Mouse (Mus musculus) spleen, adult 2 months (tissue): ENCODE data around the gene Kcnmb3. TPM values are rescaled to one million over a fixed set of nuclear protein-coding genes. Genes with fewer than 3 reads are reported as not detected.

Source experiments
- DNase-seq, 2 experiments: peaks; one replicate each; pipeline versions ENCODE4 v3.0.0 to v3.0.0-alpha.2; 2012 to 2021; ENCODE audit warnings: low spot score in 2 of 2, low read depth in 1 of 2
- H3K27ac ChIP-seq: fragments of 200-500 bp; 2 replicates; pipeline ENCODE4 v1.5.1; 2012; ENCODE audit warnings: low read length, inconsistent platforms; ENCODE audit not compliant: insufficient read depth
- H3K27me3 ChIP-seq: fragments of 200-500 bp; 2 replicates; pipeline ENCODE4 v1.6.1; 2012; ENCODE audit warnings: mild to moderate bottlenecking, moderate library complexity, low read length, inconsistent platforms; ENCODE audit not compliant: control insufficient read depth, insufficient read depth
- H3K36me3 ChIP-seq: fragments of 200-500 bp; 2 replicates; pipeline ENCODE4 v1.6.1; 2012; ENCODE audit warnings: mild to moderate bottlenecking, low read length, inconsistent platforms; ENCODE audit not compliant: control insufficient read depth, insufficient read depth
- H3K4me1 ChIP-seq: fragments of 200-500 bp; 2 replicates; pipeline ENCODE4 v1.6.1; 2011; ENCODE audit warnings: inconsistent platforms; ENCODE audit not compliant: control insufficient read depth, insufficient read depth, insufficient read length
- H3K4me3 ChIP-seq: fragments of 200-500 bp; 2 replicates; pipeline ENCODE4 v1.5.1; 2011; ENCODE audit warnings: mild to moderate bottlenecking, inconsistent platforms; ENCODE audit not compliant: insufficient read depth, insufficient read length; ENCODE audit errors: extremely low read depth
- CTCF ChIP-seq: fragments of 200-500 bp; IDR thresholded peaks from 2 replicates; pipeline ENCODE4 v1.5.1; 2011; ENCODE audit warnings: mild to moderate bottlenecking, inconsistent platforms; ENCODE audit not compliant: insufficient read depth, insufficient read length, insufficient replicate concordance; ENCODE audit errors: extremely low read depth
- POLR2A ChIP-seq: fragments of 200-500 bp; IDR thresholded peaks from 2 replicates; pipeline ENCODE4 v1.6.1; 2011; ENCODE audit warnings: low read depth, low read length, inconsistent platforms
- WGBS: fragments of 180-500 bp; shearing (Covaris S2); methylation state at CpG from one replicate; pipeline ENCODE4 v1.1.7; 2018; 5-methylcytosine and 5-hydroxymethylcytosine counted together
- polyA plus RNA-seq: library from polyadenylated mRNA; depleted of rRNA; stranded (reverse); fragments of >200 nt; gene quantifications from 2 replicates; pipeline ENCODE4 v1.2.3, GENCODE M21; 2012

Gene Kcnmb3
- polyA plus RNA-seq, 1 experiment, result 0.25 TPM

DNA sequence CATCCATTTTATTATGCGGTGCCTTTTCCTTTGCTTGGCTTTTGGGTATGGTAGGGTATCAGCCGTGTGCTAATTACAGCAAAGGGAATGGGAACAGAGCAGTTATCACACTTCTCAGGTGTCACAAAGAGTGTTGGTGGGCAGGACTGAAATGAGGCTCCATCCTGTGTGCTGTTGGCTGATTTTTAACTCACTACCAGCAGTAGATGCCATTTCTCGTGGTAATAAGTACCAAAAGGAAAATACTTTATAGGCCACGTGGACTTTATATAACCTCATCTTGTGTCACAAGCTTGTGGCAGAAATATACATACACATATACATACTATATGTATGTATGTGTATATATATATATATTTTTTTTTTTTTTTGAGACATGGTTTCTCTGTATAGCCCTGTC lies 24.7 kb downstream of the Kcnmb3 start:
- no peaks in the 10 kb centered on the region for H3K4me1 ChIP-seq
- WGBS, result 96% methylated on average over 4 of the region's 4 CpGs
- peaks cover 13% of the 10 kb centered on the region for H3K36me3 ChIP-seq
- H3K27ac ChIP-seq, result no peak overlapping the region
- DNase-seq, result no peak
- TF ChIP-seq POLR2A (no peak), CTCF (no peak)
- H3K27me3 ChIP-seq, result no peaks in the 10 kb centered on the region
- no peak overlapping the region for H3K4me3 ChIP-seq

DNA sequence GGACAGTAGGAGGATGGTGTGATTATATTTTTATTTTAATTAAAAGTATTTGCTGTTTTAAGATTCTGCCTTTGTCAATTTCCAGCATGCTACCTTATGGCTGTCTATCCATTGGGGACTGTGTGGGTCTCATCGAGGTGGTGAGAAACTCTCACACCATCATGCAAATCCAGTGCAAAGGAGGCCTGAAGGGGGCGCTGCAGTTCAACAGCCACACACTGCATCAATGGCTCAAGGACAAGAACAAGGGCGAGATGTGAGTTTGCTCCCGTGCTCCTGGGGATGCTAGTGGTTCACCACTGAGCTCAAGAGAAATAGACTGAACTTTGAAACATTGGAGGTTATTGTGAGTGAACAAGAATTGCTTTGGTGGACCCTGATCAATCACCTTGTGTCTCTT lies 32.3 kb downstream of the Kcnmb3 start:
- TF ChIP-seq POLR2A (no peak), CTCF (peak; percentile 84)
- Histone ChIP-seq H3K36me3 (peaks cover 37% of the 10 kb centered on the region), H3K27ac (no peak overlapping the region), H3K4me3 (no peak overlapping the region), H3K27me3 (no peaks in the 10 kb centered on the region), H3K4me1 (no peaks in the 10 kb centered on the region)
- DNase-seq, result peak; percentile 36 to 67
- WGBS, result 80% methylated on average over 4 of the region's 4 CpGs

DNA sequence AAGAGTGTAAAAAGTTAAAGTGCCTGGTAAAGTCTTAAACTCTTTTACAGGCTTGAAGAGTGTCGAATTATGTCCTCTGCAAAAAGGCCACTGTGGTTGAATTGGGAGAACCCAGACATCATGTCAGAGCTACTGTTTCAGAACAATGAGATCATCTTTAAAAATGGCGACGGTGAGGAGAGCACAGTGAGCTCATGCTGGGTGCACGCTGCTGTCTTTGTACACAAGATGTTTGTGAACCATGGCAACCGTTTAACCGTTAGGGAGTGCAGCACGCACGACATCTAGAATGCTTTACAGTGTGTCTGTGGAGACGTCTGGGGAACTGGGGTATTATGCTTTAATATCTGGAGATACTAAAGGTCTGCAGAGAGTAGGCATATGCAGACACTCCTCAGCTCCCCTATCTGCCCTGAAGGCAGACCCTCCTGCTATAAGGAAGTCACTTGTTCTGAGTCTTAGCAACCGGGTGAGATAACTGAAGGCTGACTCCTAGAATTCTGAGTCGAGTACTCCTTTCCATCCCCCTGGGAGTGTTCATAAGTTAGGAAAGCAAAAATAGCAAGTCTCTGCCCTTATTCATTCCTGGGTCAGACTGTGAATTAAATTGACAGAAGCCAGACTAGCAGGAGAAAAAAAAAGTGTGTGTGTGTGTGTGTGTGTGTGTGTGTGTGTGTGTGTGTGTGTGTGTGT lies 37.6 kb downstream of the Kcnmb3 start:
- Histone ChIP-seq H3K27me3 (no peaks in the 10 kb centered on the region), H3K36me3 (peaks cover 34% of the 10 kb centered on the region), H3K27ac (no peak overlapping the region), H3K4me3 (no peak overlapping the region), H3K4me1 (no peaks in the 10 kb centered on the region)
- no peak for DNase-seq
- 93% methylated on average over 11 of the region's 11 CpGs for WGBS
- TF ChIP-seq CTCF, result no peak
- TF ChIP-seq POLR2A, result no peak

DNA sequence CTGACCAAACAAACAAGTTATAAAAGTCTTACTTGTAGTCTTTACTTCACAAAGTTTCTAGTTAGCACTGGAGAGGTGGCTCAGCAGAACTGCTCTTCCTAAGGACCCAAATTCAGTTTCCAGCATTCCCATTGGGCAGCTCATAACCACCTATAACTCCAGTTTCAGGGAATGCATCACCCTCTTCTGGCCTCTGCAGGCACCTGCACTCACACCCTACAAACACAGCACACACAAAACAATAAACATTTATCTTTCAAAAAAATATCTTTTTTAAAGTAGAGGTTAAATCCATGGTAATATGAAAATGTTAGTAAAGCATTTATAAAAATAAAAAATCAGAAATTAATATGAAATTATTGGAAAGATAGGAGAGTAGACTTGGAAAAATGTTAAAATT lies 50.3 kb downstream of the Kcnmb3 start:
- Histone ChIP-seq H3K27ac (no peak overlapping the region), H3K36me3 (peaks cover 41% of the 10 kb centered on the region), H3K4me3 (no peak overlapping the region), H3K27me3 (no peaks in the 10 kb centered on the region), H3K4me1 (no peaks in the 10 kb centered on the region)
- TF ChIP-seq POLR2A, result no peak
- no peak for TF ChIP-seq CTCF
- DNase-seq, result no peak

DNA sequence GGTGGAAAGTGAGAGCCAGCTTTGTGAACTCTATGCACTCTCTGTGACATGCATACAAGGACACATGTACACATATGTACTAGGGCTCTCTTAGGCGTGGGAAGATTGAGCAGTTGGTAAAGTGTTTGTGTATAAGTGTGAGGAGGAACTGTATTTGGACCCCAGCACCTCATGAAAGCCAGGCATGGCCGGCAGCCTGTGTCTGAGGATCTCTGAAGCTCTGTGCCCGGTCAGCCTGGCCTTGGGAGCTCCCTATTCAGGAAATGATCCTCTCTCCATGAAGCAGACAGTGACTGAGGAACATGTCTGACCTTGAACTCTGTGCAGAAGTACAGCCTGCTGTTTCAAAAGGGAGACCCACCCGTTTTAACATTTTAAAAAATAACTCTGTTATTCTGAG lies 53.3 kb downstream of the Kcnmb3 start:
- DNase-seq, result no peak
- 90% methylated on average over 4 of the region's 4 CpGs for WGBS
- Histone ChIP-seq H3K27ac (no peak overlapping the region), H3K36me3 (peaks cover 32% of the 10 kb centered on the region), H3K27me3 (no peaks in the 10 kb centered on the region), H3K4me3 (no peak overlapping the region), H3K4me1 (no peaks in the 10 kb centered on the region)
- TF ChIP-seq POLR2A (no peak), CTCF (no peak)

DNA sequence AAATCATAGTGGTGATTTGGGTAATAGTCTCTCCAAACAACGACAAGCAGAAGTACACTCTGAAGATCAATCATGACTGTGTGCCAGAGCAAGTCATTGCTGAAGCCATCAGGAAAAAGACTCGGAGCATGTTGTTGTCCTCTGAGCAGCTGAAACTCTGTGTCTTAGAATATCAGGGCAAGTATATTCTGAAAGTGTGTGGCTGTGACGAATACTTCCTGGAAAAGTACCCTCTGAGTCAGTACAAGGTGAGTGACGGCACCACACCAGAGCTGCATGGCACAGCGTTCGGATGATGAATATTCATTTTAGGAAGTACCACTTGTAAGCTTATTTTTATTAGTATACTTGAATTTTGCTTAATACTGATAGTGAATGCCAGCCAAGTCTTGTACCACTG lies 54.2 kb downstream of the Kcnmb3 start:
- no peak for TF ChIP-seq CTCF
- TF ChIP-seq POLR2A, result no peak
- Histone ChIP-seq H3K4me1 (no peaks in the 10 kb centered on the region), H3K27ac (no peak overlapping the region), H3K27me3 (no peaks in the 10 kb centered on the region), H3K4me3 (no peak overlapping the region), H3K36me3 (peaks cover 32% of the 10 kb centered on the region)
- WGBS, result 85% methylated on average over 6 of the region's 6 CpGs
- no peak for DNase-seq

DNA sequence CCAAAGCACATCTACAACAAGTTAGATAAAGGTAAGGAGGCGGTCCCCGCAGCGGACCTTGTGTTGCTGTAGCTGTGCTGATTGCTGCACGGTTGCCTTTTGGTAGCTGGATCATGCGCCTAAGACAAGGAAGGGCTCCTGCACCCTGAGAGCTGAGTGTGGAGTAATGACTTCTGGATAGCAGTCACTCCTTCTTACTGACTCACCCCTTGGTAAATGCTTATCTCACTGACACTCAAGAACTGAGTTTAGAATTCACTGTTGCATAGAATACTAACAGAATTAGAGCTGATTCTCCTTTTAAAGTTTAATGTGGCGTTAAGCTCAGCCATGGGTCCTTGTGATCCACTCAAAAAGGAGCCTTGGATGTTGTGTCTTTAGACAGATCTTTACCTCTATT lies 54.7 kb downstream of the Kcnmb3 start:
- H3K36me3 ChIP-seq, result peaks cover 28% of the 10 kb centered on the region
- no peaks in the 10 kb centered on the region for H3K27me3 ChIP-seq

More for the DNA sequence above, 54.7 kb downstream of the Kcnmb3 start:
- TF ChIP-seq POLR2A, result no peak
- no peak for DNase-seq
- WGBS, result 95% methylated on average over 6 of the region's 6 CpGs
- no peaks in the 10 kb centered on the region for H3K4me1 ChIP-seq
- H3K27ac ChIP-seq, result no peak overlapping the region
- no peak overlapping the region for H3K4me3 ChIP-seq
